Mouse (Mus musculus) neural tube, embryonic 11.5 days (tissue): ENCODE measurements at regions not wholly inside any gene's neighbourhood (a gene's known extent, or its start where the extent isn't known, plus 50 kb on each side); places are given as distances from the start of the nearest gene placed in this dataset.
"Not testable (repeated sequence)": the region's sequence is repeated elsewhere in the genome, so short reads cannot be mapped to it uniquely, and the experiment has no call there.

ENCODE experiments used
- ATAC-seq: fragments of 200-750 bp; cut with Nextera tagmentation; 2 replicates; pipeline ENCODE4 v1.8.0; 2017; ENCODE audit warnings: moderate number of reproducible peaks, mild to moderate bottlenecking, moderate TSS enrichment, moderate library complexity; ENCODE audit not compliant: insufficient read depth, low FRiP score, low TSS enrichment
- DNase-seq: peaks from one replicate; pipeline ENCODE4 v3.0.0-alpha.2; 2015; ENCODE audit warnings: low spot score
- H3K27ac ChIP-seq: fragments of 300-500 bp; sonication (generic); 2 replicates; pipeline ENCODE4 v1.5.1; 2014; ENCODE audit warnings: low read depth, mild to moderate bottlenecking, low read length
- H3K27me3 ChIP-seq: fragments of 300-500 bp; sonication (generic); 2 replicates; pipeline ENCODE4 v1.6.1; 2014; ENCODE audit warnings: mild to moderate bottlenecking, low read length, mixed read lengths; ENCODE audit not compliant: control insufficient read depth, insufficient read depth
- H3K36me3 ChIP-seq: fragments of 300-500 bp; sonication (generic); 2 replicates; pipeline ENCODE4 v1.6.1; 2014; ENCODE audit warnings: mild to moderate bottlenecking, low read length, moderate library complexity, mixed read lengths; ENCODE audit not compliant: control insufficient read depth, insufficient read depth
- H3K4me1 ChIP-seq: fragments of 300-500 bp; sonication (generic); 2 replicates; pipeline ENCODE4 v1.6.1; 2014; ENCODE audit warnings: low read length, mixed read lengths; ENCODE audit not compliant: control insufficient read depth, insufficient read depth
- H3K4me2 ChIP-seq: fragments of 300-500 bp; sonication (generic); 2 replicates; pipeline ENCODE4 v1.6.1; 2014; ENCODE audit warnings: low read depth, mild to moderate bottlenecking, moderate library complexity
- H3K4me3 ChIP-seq: fragments of 300-500 bp; sonication (generic); 2 replicates; pipeline ENCODE4 v1.5.1; 2014; ENCODE audit warnings: low read depth, low read length
- H3K9ac ChIP-seq: fragments of 300-500 bp; sonication (generic); 2 replicates; pipeline ENCODE4 v1.6.1; 2014; ENCODE audit warnings: mild to moderate bottlenecking, low read length
- H3K9me3 ChIP-seq: fragments of 300-500 bp; sonication (generic); 2 replicates; pipeline ENCODE4 v1.6.1; 2016; ENCODE audit warnings: low read length; ENCODE audit not compliant: control insufficient read depth
- WGBS: fragments of 180-500 bp; shearing (Covaris S2); extraction: QIAGEN DNeasy Blood & Tissue Kit; methylation state at CpG from one replicate; pipeline ENCODE4 v1.1.7; 2014; 5-methylcytosine and 5-hydroxymethylcytosine counted together

GRCm38 (mm10) chr1:47263611-47264010 is 371.0 kb upstream of the Slc39a10 start:
- Histone ChIP-seq H3K4me1 (no peaks in the 10 kb centered on the region), H3K4me3 (no peak overlapping the region), H3K9ac (no peak overlapping the region), H3K27me3 (no peaks in the 10 kb centered on the region), H3K36me3 (no peaks in the 10 kb centered on the region), H3K9me3 (no peaks in the 10 kb centered on the region), H3K27ac (no peak overlapping the region), H3K4me2 (no peak overlapping the region)
- 56% methylated on average over 1 of the region's 1 CpGs for WGBS
- ATAC-seq (no peak), DNase-seq (no peak)

GRCm38 (mm10) chr1:47261505-47262130 is 369.0 kb upstream of the Slc39a10 start:
- no peaks in the 10 kb centered on the region for H3K4me1 ChIP-seq
- no peaks in the 10 kb centered on the region for H3K27me3 ChIP-seq
- no peak overlapping the region for H3K4me3 ChIP-seq
- no peak overlapping the region for H3K4me2 ChIP-seq
- no peak for ATAC-seq
- WGBS, result 76% methylated on average over 3 of the region's 3 CpGs
- no peaks in the 10 kb centered on the region for H3K36me3 ChIP-seq
- no peak overlapping the region for H3K9ac ChIP-seq
- no peak overlapping the region for H3K27ac ChIP-seq
- DNase-seq, result no peak
- H3K9me3 ChIP-seq, result no peaks in the 10 kb centered on the region

GRCm38 (mm10) chr1:47250706-47251105 is 358.1 kb upstream of the Slc39a10 start:
- not testable (repeated sequence) for H3K4me2 ChIP-seq, H3K4me3 ChIP-seq, H3K9ac ChIP-seq, H3K4me1 ChIP-seq, H3K27me3 ChIP-seq, DNase-seq, H3K27ac ChIP-seq, H3K9me3 ChIP-seq, ATAC-seq, H3K36me3 ChIP-seq
- WGBS, result 95% methylated on average over 8 of the region's 13 CpGs

- ATAC-seq, result no peak
- no peaks in the 10 kb centered on the region for H3K36me3 ChIP-seq
- 76% methylated on average over 2 of the region's 2 CpGs for WGBS
These were observed 324.4 kb upstream of the Slc39a10 start for GRCm38 (mm10) chr1:47217088-47217487.

GRCm38 (mm10) chr1:47216419-47217002 is 323.9 kb upstream of the Slc39a10 start:
- H3K27me3 ChIP-seq, result no peaks in the 10 kb centered on the region
- H3K4me3 ChIP-seq, result no peak overlapping the region
- H3K27ac ChIP-seq, result no peak overlapping the region
- no peaks in the 10 kb centered on the region for H3K36me3 ChIP-seq
- no peaks in the 10 kb centered on the region for H3K4me1 ChIP-seq
- WGBS, result 83% methylated on average over 2 of the region's 2 CpGs
- no peak overlapping the region for H3K9ac ChIP-seq
- no peaks in the 10 kb centered on the region for H3K9me3 ChIP-seq
- H3K4me2 ChIP-seq, result no peak overlapping the region
- DNase-seq, result no peak
- ATAC-seq, result no peak

More at GRCm38 (mm10) chr1:47217088-47217487, 324.4 kb upstream of the Slc39a10 start:
- H3K27me3 ChIP-seq, result no peaks in the 10 kb centered on the region
- H3K9me3 ChIP-seq, result no peaks in the 10 kb centered on the region
- no peaks in the 10 kb centered on the region for H3K4me1 ChIP-seq
- DNase-seq, result no peak
- H3K4me2 ChIP-seq, result no peak overlapping the region
- H3K9ac ChIP-seq, result no peak overlapping the region
- no peak overlapping the region for H3K27ac ChIP-seq
- no peak overlapping the region for H3K4me3 ChIP-seq

- Histone ChIP-seq H3K4me3 (no peak overlapping the region), H3K9me3 (no peaks in the 10 kb centered on the region), H3K36me3 (no peaks in the 10 kb centered on the region), H3K27ac (no peak overlapping the region), H3K4me2 (no peak overlapping the region), H3K4me1 (no peaks in the 10 kb centered on the region), H3K9ac (no peak overlapping the region), H3K27me3 (no peaks in the 10 kb centered on the region)
- ATAC-seq (no peak), DNase-seq (no peak)
- 87% methylated on average over 5 of the region's 5 CpGs for WGBS
These were observed 320.8 kb upstream of the Slc39a10 start for GRCm38 (mm10) chr1:47213476-47213875.

GRCm38 (mm10) chr1:47193001-47193400 is 300.3 kb upstream of the Slc39a10 start:
- 87% methylated on average over 4 of the region's 4 CpGs for WGBS

GRCm38 (mm10) chr1:47164417-47164816 is 271.8 kb upstream of the Slc39a10 start:
- DNase-seq (no peak), ATAC-seq (peak; percentile 45)
- Histone ChIP-seq H3K27ac (no peak overlapping the region), H3K4me1 (no peaks in the 10 kb centered on the region), H3K9me3 (no peaks in the 10 kb centered on the region), H3K27me3 (no peaks in the 10 kb centered on the region), H3K4me2 (no peak overlapping the region), H3K9ac (no peak overlapping the region), H3K36me3 (no peaks in the 10 kb centered on the region), H3K4me3 (no peak overlapping the region)
- WGBS, result 67% methylated on average over 3 of the region's 3 CpGs

More at GRCm38 (mm10) chr1:47193001-47193400, 300.3 kb upstream of the Slc39a10 start:
- DNase-seq (no peak), ATAC-seq (no peak)
- H3K4me3 ChIP-seq, result no peak overlapping the region
- no peaks in the 10 kb centered on the region for H3K9me3 ChIP-seq
- H3K27ac ChIP-seq, result no peak overlapping the region
- no peaks in the 10 kb centered on the region for H3K27me3 ChIP-seq
- no peak overlapping the region for H3K9ac ChIP-seq
- no peaks in the 10 kb centered on the region for H3K36me3 ChIP-seq
- H3K4me1 ChIP-seq, result no peaks in the 10 kb centered on the region
- H3K4me2 ChIP-seq, result no peak overlapping the region

GRCm38 (mm10) chr1:47163808-47164410 is 271.3 kb upstream of the Slc39a10 start:
- Histone ChIP-seq H3K9me3 (no peaks in the 10 kb centered on the region), H3K27ac (0 out of 2 replicates have a peak overlapping the region, but pooled peaks have one; percentile 11), H3K27me3 (no peaks in the 10 kb centered on the region), H3K4me1 (no peaks in the 10 kb centered on the region), H3K4me3 (no peak overlapping the region), H3K36me3 (no peaks in the 10 kb centered on the region), H3K4me2 (no peak overlapping the region), H3K9ac (no peak overlapping the region)
- 35% methylated on average over 1 of the region's 1 CpGs for WGBS
- ATAC-seq, result peak; percentile 58; the same call in 1 of the 2 replicates
- no peak for DNase-seq
